Mouse (Mus musculus) urinary bladder, postnatal 36 days (tissue): ENCODE results near the gene Mindy4.
A peak's percentile ranks its signal among the peaks of the same experiment; 100 is the strongest.

Source experiments
- DNase-seq, 2 experiments: peaks; one replicate each; pipeline ENCODE4 v3.0.0; 2022; ENCODE audit warnings: low spot score in 2 of 2, mixed read lengths in 1 of 2

Mindy4 gene

GRCm38 (mm10) chr6:55299917-55300316 is 96.7 kb downstream of the Mindy4 start:
- DNase-seq, result no peak

DNA sequence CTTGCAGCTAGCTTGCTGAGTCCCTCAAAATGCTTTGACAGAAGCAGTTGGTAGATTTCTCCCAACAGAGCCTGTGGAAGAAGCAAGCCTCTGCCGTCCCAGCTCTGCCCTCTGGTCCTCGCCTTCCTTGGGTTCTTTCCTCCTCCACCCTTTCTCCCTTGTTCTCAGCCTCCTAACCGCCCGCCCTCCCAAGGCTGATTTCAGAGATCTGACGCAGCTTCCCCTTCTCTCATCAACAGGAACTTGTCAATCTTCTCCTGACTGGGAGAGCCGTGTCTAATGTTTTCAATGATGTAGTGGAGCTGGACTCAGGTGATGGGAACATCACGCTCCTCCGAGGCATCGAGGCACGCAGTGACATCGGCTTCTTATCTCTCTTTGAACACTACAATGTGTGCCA is 97.5 kb downstream of the Mindy4 start:
- DNase-seq, result no peak

DNA sequence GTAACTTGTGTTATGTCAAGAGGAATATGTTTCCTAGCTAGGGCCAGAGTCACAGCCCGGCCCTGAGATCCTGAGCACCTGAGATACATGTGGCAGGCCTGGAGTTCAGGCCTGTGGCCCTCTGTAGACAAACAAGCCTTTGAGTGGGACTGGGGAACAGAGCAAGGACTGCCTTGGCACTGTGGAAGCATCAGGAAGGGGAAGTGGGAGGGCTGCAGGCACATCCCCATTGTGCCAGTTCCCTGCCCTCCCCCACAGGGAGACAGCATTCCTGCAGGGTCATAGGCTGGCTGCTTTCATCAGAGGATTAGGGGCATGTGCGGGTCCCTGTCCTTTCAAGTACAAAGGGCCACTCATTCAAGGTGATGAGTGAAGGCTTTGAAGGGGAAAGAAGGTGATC is 107.0 kb downstream of the Mindy4 start:
- no peak for DNase-seq

DNA sequence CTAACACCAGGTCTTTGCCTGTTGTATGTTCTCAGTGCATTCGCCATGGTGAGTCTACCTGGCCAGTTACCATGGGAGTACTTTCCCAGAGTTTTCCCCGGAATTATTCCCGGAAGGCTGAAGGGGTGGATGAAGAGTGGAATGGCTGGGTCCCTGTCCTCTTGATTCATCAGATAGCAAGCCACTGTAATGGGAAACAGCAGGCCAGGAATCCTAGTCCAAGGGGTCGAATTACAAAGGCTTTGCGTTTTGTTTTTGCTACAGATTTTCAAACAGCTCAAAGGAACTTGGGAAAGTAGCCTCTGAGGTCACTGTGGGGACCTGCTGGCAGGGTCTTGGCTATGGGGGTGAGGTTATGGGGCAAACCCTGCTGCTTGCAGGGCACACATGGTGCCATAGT is 108.8 kb downstream of the Mindy4 start:
- no peak for DNase-seq

- no peak for DNase-seq
Observed at GRCm38 (mm10) chr6:55313893-55314292, 110.7 kb downstream of the Mindy4 start.

DNA sequence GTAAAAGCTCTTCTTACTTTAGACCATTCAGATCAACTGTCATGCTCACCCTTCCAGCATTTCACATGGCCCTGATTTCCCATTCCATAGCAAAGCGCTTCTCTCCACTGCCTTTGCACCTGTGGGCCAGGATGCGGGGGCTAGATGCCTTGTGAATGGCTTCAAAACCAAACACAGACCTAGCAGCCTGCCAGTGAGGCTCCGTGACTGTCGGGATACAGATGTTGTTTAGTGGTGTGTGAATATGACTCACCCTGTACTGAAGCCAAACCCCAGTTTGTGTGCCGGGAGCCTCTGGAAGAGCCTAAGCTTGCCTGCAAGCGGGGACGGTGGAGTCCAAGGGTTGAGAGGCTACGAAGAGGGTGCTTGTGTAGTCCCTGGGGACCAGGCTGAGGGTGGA is 111.4 kb downstream of the Mindy4 start:
- DNase-seq, result no peak

- no peak for DNase-seq
Observed at GRCm38 (mm10) chr6:55318597-55318996, 115.4 kb downstream of the Mindy4 start.

DNA sequence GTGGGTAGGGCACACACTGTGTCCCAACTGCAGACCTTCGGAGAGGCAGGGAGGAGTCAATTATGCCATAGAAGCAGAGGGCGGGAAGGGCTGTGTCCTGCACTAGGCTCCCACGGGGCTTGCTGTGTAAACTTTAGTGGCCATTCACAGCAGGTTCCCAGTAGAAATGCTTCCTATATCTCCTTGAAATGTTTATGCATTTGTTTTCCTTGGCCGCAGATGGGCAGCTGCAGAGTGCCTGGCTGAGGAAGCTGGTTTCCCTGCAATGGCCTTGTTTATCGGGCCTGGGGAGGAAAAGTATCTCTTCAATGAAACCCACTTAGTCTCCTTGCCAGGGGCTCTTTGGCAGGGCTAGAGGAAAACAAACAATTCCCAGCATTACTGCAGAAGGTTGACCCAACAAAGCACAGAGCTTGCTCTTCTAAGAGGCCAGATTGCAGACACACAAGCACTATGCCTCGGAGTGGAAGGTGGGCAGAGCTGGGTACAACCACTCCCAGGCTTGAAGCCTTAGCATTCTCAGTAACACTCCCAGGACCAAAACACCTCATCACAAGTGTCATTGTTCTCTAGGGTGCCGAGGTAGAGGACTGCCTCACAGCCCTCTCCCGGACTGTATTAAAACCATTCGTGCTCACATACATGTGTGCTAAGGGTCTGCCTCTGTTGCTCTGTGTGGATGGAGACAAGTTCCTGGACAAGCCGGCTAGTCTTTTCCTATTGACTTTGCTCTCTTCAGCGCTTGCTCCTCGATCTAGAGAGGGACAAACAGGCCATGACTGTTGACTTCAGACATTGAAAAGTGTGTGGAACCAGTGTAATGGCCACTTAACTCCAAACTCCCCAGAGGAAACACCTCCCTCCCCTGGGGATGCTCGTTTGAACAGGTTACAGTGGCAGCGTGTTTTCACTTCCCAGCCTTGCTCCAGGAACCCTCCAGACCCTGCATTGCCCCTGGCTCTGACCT is 116.7 kb downstream of the Mindy4 start:
- no peak for DNase-seq

DNA sequence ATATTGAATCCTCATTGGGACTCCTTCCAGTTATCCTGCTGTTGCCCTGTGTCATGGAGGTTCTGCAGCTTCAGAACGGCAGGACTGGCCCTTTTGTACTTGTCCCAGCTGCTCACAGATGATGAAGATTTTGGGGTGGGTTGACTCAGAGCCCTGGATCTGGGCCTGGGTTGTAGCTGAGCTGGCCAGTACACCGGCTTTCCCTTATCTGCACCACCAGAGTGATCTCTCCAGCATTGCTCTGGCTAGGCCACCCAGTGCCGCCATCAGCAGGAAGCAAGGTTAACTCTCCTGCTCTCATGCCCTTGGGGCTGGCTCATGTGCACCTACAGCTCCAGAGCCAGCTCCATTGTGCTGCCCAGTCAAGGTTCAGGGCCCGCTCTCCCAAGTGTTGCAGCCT is 117.7 kb downstream of the Mindy4 start:
- no peak for DNase-seq

DNA sequence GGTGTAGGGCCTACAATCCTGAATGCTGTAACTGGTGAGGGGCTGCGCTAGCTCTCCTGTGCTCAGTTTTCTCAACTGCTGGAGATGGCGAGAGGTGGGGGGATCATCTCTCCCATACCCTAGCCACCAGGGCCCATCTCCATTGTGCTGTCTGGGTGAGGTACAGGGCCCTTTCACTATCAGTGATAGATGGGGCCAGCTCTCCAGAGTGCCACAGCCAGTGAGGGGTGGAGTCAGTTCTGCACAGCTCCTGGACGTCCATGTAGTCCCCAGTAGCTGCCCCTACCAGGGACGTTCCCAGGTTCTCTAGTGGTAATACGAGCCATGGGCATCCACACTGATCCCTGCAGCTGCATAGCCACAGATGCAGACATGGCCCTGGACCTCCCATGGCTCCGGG is 118.3 kb downstream of the Mindy4 start:
- DNase-seq, result no peak

DNA sequence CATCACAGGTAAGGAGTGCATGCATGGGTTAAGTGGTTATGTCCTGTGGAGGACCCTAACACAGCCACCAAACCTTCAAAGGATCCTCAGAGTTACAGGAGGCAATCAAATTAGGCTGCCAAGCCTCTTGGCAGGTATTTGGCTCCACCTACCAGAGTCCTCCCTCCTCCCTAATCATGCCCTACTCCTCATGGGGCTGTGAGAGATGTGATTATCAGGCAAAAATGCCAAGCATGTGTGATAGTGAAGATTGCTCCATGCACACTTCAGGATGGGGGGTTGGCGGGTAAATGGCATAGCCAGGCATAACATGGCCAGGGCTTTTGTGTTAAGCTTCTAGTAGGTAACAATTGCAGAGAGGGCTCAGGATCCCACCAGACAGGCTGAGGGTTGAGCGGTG is 119.8 kb downstream of the Mindy4 start:
- DNase-seq, result no peak

DNA sequence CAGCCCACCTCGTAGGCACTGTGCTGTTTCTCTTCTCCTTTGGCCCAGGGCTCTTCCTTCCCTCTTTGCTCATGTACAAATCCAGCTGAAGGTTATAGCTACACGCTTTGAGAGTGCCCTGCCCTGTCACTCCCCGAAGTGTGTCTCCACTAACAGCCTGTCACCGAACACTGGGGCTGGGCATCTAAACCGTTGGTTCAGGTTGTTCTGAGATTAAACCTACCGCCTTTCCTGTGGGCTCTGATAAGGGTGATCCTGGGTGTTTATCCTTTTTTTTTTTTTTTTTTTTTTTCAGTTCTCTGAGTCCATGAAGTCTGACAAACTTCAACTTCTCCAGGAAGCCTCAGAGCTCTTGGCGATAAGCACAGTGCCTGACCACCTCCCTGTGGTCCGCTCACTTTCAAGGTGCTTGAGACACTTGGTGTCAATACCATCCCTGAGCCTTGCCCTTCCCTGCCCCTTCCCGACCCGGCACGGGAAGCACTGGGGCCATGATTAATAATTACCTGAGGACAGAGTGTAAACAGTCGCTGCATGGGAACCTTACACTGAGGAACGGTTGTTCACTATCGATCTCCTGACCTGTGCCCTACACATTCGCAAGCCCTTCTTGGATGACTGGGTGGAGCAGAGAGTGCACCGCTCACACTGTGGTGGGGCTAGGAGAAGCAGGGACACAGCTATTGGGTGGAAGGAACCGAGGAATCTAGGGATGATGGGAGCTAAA is 120.9 kb downstream of the Mindy4 start:
- no peak for DNase-seq

- no peak for DNase-seq
Observed at GRCm38 (mm10) chr6:55324785-55325184, 121.6 kb downstream of the Mindy4 start.

DNA sequence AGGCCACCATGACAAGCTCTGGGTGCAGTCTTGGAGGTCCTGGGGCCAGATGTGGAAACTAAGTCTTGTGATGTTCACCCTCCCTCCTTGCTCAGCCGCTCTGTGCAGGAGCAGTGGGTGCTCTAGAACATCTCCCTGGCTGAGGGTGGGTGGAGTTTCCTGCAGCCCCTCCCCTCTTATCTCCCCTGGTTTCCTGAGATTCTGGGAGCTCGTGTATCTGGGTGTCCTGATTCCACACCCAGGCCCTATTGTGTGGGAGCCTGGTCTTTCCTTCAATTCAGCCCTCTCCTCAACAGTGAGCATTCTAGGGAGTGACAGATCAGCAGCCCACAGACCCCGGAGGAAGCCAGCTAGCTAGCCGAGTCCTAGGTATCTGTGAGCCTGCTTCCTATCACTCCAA is 123.1 kb downstream of the Mindy4 start:
- no peak for DNase-seq

DNA sequence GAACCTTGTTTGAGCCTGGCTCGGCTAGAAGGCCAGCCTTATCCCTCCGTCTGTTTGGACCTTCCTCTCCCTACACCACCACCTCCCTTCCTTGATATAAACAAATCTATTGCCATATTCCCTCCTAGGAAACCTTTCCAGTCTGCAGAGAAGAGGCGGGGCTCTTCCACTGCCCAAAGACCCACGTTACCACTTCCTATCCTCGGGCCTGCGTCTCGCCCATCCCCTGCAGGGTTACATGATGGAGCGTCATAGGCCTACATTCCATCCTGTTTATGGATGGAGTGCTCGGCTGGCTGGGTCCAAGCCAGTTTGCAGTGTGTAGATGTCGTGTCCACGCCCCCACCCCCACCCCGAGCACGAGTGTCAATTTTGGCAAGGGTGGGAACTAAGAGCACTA is 124.1 kb downstream of the Mindy4 start:
- no peak for DNase-seq

DNA sequence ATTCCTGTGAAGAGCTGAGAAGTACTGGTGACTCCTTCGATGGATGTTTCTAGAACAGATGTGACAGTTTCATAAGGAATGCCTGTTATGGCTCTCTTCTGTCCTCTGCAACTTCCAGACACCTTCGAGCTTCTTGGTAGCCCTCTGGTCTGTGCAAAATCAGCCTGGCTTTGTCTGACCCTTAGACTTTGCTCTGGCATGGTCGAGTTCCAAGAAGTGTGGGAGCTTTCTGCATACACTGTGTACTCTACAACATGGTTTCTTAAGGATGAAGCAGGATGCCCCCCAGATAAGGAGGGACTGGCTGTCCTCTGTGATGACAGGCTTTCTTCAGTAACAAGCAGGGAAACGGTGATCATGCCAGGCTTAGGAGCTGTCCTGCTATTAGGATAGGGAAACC is 125.0 kb downstream of the Mindy4 start:
- DNase-seq, result no peak

DNA sequence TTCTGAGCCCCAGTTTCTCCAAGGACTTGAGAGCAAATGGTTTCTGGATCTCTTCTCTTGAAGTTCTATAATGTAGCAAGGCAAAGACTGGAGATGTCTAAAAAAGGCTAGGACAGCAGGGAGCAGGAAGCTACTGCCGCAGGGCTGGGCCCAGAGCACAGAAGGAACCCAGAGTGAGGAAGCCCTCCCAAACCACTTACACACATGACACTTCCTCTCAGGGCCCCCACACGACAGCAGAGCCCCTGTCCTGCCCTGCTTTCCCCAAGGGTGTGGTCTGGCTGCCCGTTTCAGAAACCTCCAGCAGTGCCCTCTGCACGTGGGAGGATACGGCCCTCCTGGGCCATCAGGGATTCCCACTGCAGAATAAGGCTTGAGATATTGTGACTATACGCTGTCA is 128.1 kb downstream of the Mindy4 start:
- DNase-seq, result no peak

DNA sequence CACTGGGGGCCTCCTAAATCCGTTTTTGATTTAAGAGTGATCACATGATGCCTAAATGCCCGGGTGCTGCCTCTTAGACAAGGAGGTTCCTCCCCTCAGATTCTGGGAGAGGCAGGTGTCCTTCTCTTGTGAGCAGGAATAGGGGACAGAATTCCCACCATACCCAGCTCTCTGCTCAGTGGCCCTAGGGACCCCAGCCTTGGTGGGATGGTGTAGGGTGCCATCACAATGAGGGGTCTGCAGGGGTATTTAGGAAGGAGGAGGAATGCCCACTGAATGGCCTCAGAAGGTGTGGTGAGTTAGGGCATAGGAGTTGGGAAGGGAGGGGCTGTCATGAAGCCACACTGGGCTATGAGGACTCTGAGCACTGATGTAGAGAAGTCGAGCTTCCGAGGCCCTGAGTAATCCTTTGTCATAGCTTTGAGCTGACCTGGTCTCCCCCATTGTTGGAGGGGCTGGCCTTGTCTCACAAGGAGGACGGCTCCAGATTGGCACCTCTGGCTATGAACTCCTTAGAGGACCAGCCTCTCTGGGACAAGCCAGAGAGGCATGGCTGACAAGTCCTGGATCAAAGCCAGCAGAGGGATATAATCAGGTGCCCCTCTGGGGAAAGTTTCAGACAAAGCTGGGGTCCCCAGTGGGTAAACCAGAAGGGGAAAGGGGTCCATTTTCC is 129.1 kb downstream of the Mindy4 start:
- no peak for DNase-seq

DNA sequence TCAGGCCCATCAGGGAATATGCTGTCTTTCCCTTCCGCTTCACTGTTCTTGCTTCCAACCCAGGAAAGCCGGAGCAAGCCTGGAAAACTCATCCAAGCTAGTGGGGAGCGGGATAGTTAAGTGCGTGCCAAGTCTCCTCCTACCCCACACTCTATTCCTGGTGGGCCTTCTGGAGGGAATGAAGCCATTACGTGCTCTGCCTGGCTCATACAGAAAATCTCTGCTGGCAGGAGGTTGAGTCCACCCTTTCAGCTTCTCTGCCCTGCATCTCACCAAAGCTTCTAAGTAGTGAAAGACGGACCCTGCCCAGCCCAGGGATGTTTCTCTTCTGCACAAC is 129.6 kb downstream of the Mindy4 start:
- no peak for DNase-seq

DNA sequence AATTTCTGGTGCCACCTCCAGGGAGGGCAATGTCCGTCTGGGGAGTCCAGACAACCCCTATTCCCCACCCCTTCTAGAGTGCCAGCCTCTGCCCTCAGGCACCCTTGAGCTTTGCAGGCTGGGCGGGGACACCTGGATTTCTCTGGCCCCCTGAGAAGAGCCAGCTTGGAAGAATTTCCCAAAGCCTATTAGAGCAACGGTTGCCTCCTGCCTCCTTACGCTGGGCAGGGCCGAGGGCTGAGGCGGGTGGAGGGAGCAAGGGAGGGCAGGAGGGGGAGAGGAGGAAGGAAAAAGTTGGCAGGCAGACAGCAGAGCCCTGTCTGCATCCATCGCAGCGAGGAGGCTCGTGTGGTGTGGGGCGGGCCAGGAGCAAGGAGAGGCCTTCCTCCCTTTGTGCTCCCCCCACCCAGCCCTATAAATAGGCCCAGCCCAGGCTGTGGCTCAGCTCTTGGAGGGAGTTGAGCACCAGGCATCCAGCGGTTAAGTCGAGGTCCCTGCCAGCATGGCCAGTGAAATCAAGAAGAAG is 132.9 kb downstream of the Mindy4 start, which contains the start of gene Aqp1:
Aqp1 (plus strand) TSS at position 444 of the 526 bp plus-strand sequence.
- DNase-seq, result peak; percentile 22 to 48

DNA sequence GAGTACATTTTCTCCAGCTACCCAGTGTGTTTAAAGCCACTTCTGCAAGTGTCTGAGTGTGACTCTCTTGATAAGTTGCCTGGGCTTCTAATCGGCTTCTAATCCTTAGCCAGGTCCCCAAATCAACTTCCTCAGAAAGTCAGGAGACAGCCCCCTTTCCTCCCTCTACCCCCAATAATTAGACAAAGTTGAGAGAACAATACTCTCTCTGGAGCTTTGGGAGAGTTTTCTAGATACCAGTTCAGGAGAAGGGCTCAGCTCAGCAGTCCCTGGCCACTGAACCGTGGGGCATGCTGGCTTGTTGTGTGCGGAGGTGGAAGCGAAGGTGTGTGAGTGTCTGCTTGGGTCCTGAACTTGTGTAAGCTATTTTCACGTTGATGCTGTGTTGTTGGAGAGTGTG is 134.1 kb downstream of the Mindy4 start:
- DNase-seq, result no peak

- DNase-seq, result no peak
Observed at GRCm38 (mm10) chr6:55338077-55338476, 134.9 kb downstream of the Mindy4 start.
